Mouse (Mus musculus): ENCODE data around the gene Sox13. TPM values are rescaled to one million over a fixed set of nuclear protein-coding genes. Genes with fewer than 3 reads are reported as not detected.

Gene Sox13
- polyA plus RNA-seq (2014; fragmentation: Illumina TruSeq; extraction: RNeasy Lipid Tissue Mini Kit (QIAGEN cat#74804); ENCODE audit: low replicate concordance): 1.7 TPM

DNA sequence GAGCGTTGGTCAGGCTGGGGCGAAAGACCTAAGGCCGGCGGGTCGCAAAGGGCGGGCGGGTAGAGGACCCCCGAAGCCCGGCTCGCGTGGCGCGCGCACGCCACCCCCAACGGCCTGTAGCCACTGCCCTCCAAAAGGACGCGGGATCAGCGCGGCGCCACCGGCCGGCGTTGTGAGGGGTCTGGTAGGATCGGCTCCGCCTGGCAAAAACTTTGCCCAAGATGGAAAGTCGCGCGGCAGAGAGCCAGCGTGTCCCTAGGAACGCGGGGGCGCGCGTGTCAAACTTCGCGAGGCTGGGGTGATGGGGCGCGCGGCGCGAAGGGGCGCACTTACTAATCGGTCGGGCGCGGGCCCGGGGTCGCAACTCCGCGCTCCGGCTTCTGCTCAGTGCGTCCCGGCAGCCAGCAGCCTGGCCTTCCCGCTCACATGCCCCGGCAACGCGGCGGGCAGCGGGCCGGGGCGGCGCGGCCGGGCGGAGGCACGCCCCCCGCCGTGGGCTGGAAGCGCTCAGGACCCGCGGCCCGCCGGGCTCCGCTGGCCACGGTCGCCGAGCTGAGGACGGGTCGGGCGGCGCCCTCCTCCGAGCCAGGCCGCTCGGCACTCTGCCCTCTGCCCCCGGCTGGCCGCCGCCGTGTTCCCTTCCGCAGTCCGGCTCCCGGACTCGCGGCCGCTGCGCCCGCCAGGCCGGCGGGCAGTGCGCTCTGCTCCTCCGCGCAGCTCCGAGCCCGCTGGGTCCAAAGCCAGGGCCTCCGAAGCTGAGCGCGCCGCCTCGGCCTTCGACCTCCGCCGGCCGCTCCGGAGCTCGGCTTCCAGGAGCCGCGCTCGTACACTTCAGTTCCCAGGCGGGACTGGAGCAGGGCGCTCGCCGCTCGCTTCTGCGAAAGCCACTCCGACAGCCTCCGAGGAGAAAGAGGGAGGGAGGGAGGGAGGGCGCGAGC, at the start of gene Sox13:
Gene Sox13, minus strand, starts transcription at position 835 of the 938 bp plus-strand sequence.

DNA sequence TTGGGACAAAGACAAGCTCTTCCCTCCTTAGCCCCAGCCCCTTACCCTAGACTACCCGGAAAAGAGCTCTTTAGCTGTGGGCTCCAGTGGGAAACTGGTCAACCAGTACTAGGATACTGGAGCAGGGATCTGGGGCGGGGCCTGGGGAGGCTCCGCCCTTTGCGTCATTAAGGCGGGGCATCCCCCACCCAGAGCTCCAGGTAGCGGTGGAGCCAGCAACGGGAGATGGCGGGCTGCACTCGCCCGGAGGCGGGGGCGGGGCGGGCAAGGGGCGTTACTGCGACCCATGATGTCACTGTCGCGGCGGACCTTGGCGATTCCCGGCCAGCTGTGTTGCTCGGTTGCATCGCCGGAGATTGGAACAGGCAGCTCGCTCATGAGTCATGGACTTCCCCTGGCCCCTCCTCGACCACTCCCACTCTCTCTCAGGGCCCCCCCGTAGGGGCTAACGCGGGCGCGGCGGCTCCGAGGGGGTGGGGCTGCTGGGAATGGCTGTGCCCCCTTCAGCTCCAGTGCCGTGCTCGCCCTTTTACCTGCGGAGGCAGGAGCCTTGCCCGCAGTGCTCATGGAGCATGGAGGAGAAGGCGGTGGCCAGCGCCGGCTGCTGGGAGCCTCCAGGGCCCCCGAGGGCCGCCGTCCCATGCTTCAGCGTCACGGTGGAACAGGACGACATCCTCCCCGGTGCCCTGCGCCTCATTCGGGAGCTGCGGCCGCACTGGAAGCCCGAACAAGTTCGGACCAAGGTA, 60.7 kb downstream of the Sox13 start, which contains the start of gene Etnk2:
Gene Etnk2, plus strand, starts transcription at position 297 of the 746 bp plus-strand sequence.

DNA sequence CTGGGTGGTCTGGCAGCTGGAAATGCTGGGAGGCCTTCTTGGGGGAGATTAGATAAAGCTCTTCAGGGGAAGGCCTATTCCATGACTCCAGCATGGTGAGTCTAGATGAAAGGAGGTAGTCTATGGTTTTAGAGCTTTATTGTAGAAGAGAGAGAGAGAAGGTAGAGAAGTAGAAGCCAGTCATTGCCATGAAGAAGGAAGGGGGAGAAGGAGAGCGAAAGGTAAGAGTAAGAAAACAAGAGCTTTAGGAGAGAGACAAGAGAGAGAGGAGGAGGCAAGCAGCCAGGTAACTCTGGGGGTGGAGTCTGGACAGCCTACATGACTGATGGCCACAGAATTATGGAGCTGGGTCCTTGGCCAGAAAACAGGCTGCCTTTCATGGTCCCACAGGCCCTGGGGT, 74.0 kb downstream of the Sox13 start, which contains the start of gene Ren1:
Gene Ren1, plus strand, starts transcription at position 301 of the 400 bp plus-strand sequence.

Other genes with a start within 250 kb of the Sox13 start
- 16.3 TPM for gene Golt1a, start 114.6 kb downstream of the Sox13 start, polyA plus RNA-seq (2014; fragmentation: Illumina TruSeq; extraction: RNeasy Lipid Tissue Mini Kit (QIAGEN cat#74804); ENCODE audit: low replicate concordance)
- gene Kiss1, start 102.5 kb downstream of the Sox13 start, polyA plus RNA-seq (2014; fragmentation: Illumina TruSeq; extraction: RNeasy Lipid Tissue Mini Kit (QIAGEN cat#74804); ENCODE audit: low replicate concordance): not detected
- gene Ren1, start 73.9 kb downstream of the Sox13 start, polyA plus RNA-seq (2014; fragmentation: Illumina TruSeq; extraction: RNeasy Lipid Tissue Mini Kit (QIAGEN cat#74804); ENCODE audit: low replicate concordance): not detected
- not detected for gene Etnk2, start 60.8 kb downstream of the Sox13 start, polyA plus RNA-seq (2014; fragmentation: Illumina TruSeq; extraction: RNeasy Lipid Tissue Mini Kit (QIAGEN cat#74804); ENCODE audit: low replicate concordance)
- 464 TPM for gene Snrpe, start 185.9 kb upstream of the Sox13 start, polyA plus RNA-seq (2014; fragmentation: Illumina TruSeq; extraction: RNeasy Lipid Tissue Mini Kit (QIAGEN cat#74804); ENCODE audit: low replicate concordance)
- 15.4 TPM for gene Zbed6, start 236.5 kb upstream of the Sox13 start, polyA plus RNA-seq (2014; fragmentation: Illumina TruSeq; extraction: RNeasy Lipid Tissue Mini Kit (QIAGEN cat#74804); ENCODE audit: low replicate concordance)
- gene Gm38394, start 236.9 kb upstream of the Sox13 start, polyA plus RNA-seq (2014; fragmentation: Illumina TruSeq; extraction: RNeasy Lipid Tissue Mini Kit (QIAGEN cat#74804); ENCODE audit: low replicate concordance): 15.7 TPM